Mouse (Mus musculus): ENCODE results near the gene Aox1. TPM values are rescaled to one million over a fixed set of nuclear protein-coding genes. Genes with fewer than 3 reads are reported as not detected.

Gene Aox1
- polyA plus RNA-seq, 2 experiments from 2014 or later: 0.08 TPM; not detected in 1

GRCm38 (mm10) chr1:58065606-58066005 lies 35.9 kb downstream of the Aox1 start:
- no peak for ATAC-seq

GRCm38 (mm10) chr1:58069181-58069580 lies 39.5 kb downstream of the Aox1 start:
- no peak for ATAC-seq

- no peak for ATAC-seq
These were observed 40.4 kb downstream of the Aox1 start for GRCm38 (mm10) chr1:58070091-58070490.

GRCm38 (mm10) chr1:58071006-58071405 lies 41.3 kb downstream of the Aox1 start:
- ATAC-seq: no peak

GRCm38 (mm10) chr1:58071509-58071908 lies 41.8 kb downstream of the Aox1 start:
- no peak for ATAC-seq

GRCm38 (mm10) chr1:58072416-58072815 lies 42.7 kb downstream of the Aox1 start:
- no peak for ATAC-seq

GRCm38 (mm10) chr1:58072991-58073730 lies 43.4 kb downstream of the Aox1 start:
- no peak for ATAC-seq

- no peak for ATAC-seq
These were observed 44.5 kb downstream of the Aox1 start for GRCm38 (mm10) chr1:58074266-58074665.

- ATAC-seq: no peak
These were observed 48.2 kb downstream of the Aox1 start for GRCm38 (mm10) chr1:58077882-58078281.

GRCm38 (mm10) chr1:58078390-58078789 lies 48.7 kb downstream of the Aox1 start:
- no peak for ATAC-seq

- no peak for ATAC-seq
These were observed 50.0 kb downstream of the Aox1 start for GRCm38 (mm10) chr1:58079689-58080088.

- no peak for ATAC-seq
These were observed 50.7 kb downstream of the Aox1 start for GRCm38 (mm10) chr1:58080446-58080845.

GRCm38 (mm10) chr1:58081356-58081755 lies 51.6 kb downstream of the Aox1 start:
- no peak for ATAC-seq

- ATAC-seq: no peak
These were observed 59.6 kb downstream of the Aox1 start for GRCm38 (mm10) chr1:58089316-58089715.

GRCm38 (mm10) chr1:58090191-58090590 lies 60.5 kb downstream of the Aox1 start:
- ATAC-seq: no peak

GRCm38 (mm10) chr1:58091213-58091612 lies 61.5 kb downstream of the Aox1 start:
- ATAC-seq: no peak

- ATAC-seq: no peak
These were observed 62.3 kb downstream of the Aox1 start for GRCm38 (mm10) chr1:58091992-58092560.

GRCm38 (mm10) chr1:58097338-58097737 lies 67.6 kb downstream of the Aox1 start:
- no peak for ATAC-seq

- ATAC-seq: no peak
These were observed 69.4 kb downstream of the Aox1 start for GRCm38 (mm10) chr1:58099119-58099518.

GRCm38 (mm10) chr1:58101531-58102146 lies 71.9 kb downstream of the Aox1 start:
- no peak for ATAC-seq

GRCm38 (mm10) chr1:58102494-58102893 lies 72.8 kb downstream of the Aox1 start:
- no peak for ATAC-seq

GRCm38 (mm10) chr1:58105685-58106084 lies 76.0 kb downstream of the Aox1 start:
- ATAC-seq: no peak

- no peak for ATAC-seq
These were observed 77.3 kb downstream of the Aox1 start for GRCm38 (mm10) chr1:58107066-58107465.

GRCm38 (mm10) chr1:58110241-58110640 lies 80.5 kb downstream of the Aox1 start:
- ATAC-seq: no peak
